Mouse (Mus musculus): ENCODE data around the gene Tex33.
A peak's percentile ranks its signal among the peaks of the same experiment; 100 is the strongest.

The Tex33 gene

GRCm38 (mm10) chr15:78414157-78414556, 18.4 kb upstream of the Tex33 start:
- DNase-seq (ENCODE audit: low spot score): no peak

GRCm38 (mm10) chr15:78413719-78414117, 18.0 kb upstream of the Tex33 start:
- DNase-seq (ENCODE audit: low spot score): no peak

DNA sequence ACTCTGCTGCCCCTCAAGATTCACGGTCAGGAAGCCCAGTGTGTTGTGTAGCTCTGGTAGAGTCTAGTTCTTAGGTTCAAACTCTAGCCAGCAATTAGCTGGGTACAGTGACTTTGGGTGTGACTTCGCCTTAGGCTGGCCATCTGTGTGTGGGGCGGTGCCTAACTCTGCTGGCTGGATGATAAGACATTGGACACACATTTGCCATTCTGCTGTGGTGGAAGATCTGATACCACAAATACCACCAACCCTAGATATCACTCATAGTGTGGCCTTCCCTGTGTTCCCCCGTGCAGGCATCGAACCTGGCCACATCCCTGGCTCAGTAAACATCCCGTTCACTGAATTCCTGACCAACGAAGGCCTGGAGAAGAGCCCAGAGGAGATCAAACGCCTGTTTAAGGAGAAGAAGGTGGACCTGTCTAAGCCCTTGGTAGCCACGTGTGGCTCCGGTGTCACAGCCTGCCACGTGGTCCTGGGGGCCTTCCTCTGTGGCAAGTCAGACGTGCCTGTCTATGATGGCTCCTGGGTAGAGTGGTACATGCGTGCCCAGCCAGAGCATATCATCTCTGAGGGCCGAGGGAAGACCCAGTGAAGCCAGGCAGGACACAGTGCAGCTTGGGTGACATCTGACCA, 17.5 kb upstream of the Tex33 start:
- no peak for DNase-seq (ENCODE audit: low spot score)

GRCm38 (mm10) chr15:78409570-78410052, 13.9 kb upstream of the Tex33 start:
- DNase-seq (ENCODE audit: low spot score): no peak

- peak; percentile 82 for DNase-seq (ENCODE audit: low spot score)
These were observed 10.7 kb upstream of the Tex33 start, which contains the start of gene Mpst for GRCm38 (mm10) chr15:78406293-78406934. Gene Mpst, plus strand, starts transcription at chr15:78406416.

DNA sequence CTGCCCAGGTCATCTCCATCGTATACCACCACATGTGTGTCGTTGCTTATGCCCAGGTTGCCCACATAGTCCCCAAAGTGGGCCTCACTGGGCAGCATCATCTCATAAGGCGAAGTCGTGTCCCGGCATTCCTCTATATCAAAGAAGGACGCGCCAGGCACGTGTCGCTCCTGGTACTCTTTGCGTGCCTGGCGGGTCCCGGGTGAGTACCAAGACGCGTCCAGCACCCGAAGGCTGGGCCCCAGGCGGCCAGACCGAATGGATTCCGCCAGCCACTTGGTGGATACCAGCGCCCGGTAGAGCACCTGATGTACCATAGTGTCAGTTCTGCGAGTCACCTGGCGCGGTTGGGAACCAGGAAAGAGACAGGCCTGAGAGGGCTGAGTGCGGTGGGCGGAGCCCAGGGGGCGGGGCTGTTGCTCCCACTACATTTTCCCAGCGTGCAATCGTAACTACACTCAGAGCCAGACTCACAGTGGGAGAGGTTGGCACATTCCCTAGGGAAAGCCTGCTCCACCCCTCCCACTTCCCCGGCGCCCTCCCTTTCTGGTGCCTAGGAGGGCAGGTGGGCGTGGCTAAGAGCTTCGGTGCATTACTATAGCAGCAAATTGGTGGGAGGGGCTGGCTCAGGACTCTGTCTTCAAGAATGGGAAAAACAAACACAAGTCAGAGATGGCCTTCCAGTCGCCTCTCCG, 10.0 kb upstream of the Tex33 start, which contains the start of gene Tst:
Tst (minus strand) TSS at position 391 of the 695 bp plus-strand sequence.
- DNase-seq (ENCODE audit: low spot score): peak; percentile 93

- no peak for DNase-seq (ENCODE audit: low spot score)
These were observed 9.4 kb upstream of the Tex33 start for GRCm38 (mm10) chr15:78405098-78405497.

DNA sequence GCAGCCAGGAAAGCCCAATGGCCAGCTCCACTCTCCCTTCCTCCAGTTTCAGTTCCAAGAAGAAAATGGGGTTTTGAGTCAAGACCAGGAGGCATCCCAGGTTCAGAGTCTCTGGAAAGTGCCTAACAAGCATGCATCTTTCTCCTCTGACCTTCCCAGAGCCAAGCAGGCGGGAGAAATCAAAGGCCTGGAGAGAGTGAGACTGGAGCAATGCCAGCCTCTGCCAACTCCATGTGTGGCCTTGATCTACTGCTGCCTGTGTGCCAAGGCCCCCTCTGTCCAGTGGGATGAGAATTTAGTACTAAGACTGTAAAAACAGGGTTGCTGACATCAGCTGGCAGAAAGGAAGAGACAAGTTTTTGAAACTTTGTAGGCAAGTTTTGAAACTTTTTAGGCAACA, 8.2 kb upstream of the Tex33 start:
- DNase-seq (ENCODE audit: low spot score): no peak

GRCm38 (mm10) chr15:78403301-78403741, 7.6 kb upstream of the Tex33 start:
- no peak for DNase-seq (ENCODE audit: low spot score)

DNA sequence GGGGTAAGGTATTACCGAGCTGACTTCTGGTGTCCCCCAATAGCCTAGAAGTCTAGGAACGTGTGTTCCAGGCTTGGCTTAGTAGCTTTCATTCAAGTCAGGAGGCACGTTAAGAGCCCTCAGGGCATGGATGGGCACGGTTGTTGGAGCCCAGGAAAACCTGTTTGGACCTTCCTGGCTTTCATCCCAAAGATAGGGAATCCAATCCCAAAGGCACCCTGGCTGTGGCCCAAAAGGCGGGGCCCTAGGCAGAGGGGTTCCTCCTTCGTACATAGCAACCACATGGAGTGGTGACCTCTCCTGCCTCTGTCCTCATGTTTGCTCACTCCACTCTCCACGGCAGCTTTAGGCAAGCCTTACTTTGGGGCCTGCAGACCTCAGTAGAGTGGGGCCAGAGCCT, 6.7 kb upstream of the Tex33 start:
- no peak for DNase-seq (ENCODE audit: low spot score)

GRCm38 (mm10) chr15:78401921-78402320, 6.2 kb upstream of the Tex33 start:
- no peak for DNase-seq (ENCODE audit: low spot score)

DNA sequence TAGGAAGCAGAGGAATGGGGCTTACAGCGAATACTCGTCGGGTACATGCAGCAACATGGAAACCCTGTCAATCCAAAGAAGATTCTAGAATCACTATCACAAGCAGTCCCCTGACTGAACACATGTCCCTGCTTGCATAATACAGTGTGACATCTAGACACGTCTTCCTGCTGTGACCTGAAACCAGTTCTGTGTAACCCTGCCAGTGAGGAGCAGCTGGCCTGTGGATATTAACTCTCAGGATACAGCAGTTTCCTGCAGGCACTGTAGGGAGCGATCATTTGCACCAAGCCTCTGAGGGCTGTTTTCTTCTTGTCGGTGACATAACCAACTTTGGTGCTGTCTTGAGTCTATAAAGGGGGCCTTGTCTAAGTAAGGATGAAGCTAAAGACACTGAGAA, 5.6 kb upstream of the Tex33 start:
- no peak for DNase-seq (ENCODE audit: low spot score)

GRCm38 (mm10) chr15:78390855-78391254, 4.9 kb downstream of the Tex33 start:
- no peak for DNase-seq (ENCODE audit: low spot score)

GRCm38 (mm10) chr15:78385564-78385963, 10.1 kb downstream of the Tex33 start:
- no peak for DNase-seq (ENCODE audit: low spot score)

- DNase-seq (ENCODE audit: low spot score): peak; percentile 54
These were observed 11.2 kb downstream of the Tex33 start for GRCm38 (mm10) chr15:78384220-78385116.

DNA sequence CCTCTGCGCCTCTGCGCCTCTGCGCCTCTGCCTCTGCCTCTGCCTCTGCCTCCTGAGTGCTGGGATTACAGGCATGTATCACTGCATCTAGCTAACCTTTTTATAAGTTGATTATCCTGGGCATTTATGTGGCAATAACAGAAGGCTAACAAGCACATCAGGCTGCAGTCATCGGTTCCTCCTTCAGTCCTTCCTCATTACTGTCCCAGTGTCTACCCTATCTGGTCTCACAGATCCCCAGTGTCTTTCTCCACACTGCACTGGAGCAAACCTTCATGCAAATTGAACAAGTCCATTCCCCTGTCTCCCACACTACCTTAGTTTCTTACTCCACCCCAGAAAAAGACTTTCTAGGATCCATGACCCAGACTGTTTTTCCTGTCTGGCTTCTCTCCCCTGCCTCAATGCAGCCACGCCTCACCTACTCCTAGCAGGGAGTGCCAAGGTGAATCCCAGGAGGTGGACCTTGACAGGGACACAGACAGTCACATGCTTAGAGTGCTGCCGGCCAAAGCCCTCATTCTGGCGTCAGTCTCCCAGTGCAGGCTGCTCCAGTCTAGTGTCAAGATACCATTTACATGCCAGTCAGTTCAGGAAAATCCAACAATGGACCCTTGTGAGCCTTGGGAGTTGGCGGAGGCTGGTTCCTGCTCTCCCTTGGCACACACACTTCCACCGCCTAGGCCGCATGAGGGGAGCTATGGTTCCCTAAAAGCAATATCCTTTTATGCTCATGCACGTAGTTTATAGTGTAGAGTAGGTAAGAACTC, 12.1 kb downstream of the Tex33 start:
- peak; percentile 58 for DNase-seq (ENCODE audit: low spot score)

- DNase-seq (ENCODE audit: low spot score): no peak
These were observed 13.6 kb downstream of the Tex33 start for GRCm38 (mm10) chr15:78382115-78382514.

- no peak for DNase-seq (ENCODE audit: low spot score)
These were observed 15.0 kb downstream of the Tex33 start for GRCm38 (mm10) chr15:78380741-78381140.

DNA sequence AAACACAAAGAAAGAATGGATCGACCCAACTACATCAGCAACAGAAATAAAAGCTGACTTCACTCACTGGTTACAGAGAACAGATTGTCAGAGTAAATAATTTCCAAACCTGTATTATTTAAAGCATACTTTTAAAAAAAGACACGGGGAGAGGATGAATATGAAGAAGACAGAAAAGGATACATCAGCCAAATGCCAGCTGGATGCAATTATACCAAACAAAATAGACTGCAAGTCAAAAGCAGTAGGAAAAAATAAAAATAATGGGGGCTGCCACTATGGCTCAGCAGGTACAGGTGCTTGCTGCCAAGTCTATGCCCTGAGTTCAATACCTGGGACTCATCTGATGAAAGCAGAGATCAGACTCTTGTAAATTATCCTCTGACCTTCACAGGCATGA, 15.5 kb downstream of the Tex33 start:
- no peak for DNase-seq (ENCODE audit: low spot score)

DNA sequence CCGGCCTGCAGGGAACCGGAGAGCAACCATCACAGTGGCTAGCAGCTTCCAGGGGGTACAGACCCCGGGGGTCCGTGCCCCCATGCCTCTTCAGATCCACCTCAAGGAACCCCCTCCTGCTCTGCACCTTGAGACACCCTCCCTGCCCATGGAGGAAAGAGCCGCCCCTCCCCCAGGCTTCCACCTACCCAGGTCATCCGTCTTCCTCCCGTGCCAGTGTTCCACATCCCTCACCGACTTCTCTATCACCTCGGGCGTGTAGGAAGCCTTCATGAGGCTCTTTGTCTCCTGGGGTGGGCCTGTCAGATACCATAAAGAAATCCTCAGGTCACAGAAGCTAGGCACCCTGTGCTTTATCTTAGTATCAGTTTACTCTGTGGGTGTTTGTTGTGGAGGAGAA, 17.2 kb downstream of the Tex33 start:
- no peak for DNase-seq (ENCODE audit: low spot score)

- no peak for DNase-seq (ENCODE audit: low spot score)
These were observed 17.9 kb downstream of the Tex33 start for GRCm38 (mm10) chr15:78377859-78378258.
